Mouse (Mus musculus) 416B (cell line): ENCODE measurements around the gene Eif1b.
"Not testable (repeated sequence)": the region's sequence is repeated elsewhere in the genome, so short reads cannot be mapped to it uniquely, and the experiment has no call there.

Source experiments
- DNase-seq: peaks from one replicate; pipeline ENCODE4 v3.0.0; 2011; ENCODE audit warnings: low read depth

Eif1b gene

GRCm38 (mm10) chr9:120521161-120521560, 29.1 kb downstream of the Eif1b start:
- DNase-seq, result peak; percentile 75

GRCm38 (mm10) chr9:120527270-120527669, 35.2 kb downstream of the Eif1b start:
- DNase-seq, result no peak

GRCm38 (mm10) chr9:120527919-120528318, 35.9 kb downstream of the Eif1b start:
- DNase-seq, result no peak

- DNase-seq, result peak; percentile 51
These were observed 36.9 kb downstream of the Eif1b start for GRCm38 (mm10) chr9:120528815-120529510.

- DNase-seq, result no peak
These were observed 38.4 kb downstream of the Eif1b start for GRCm38 (mm10) chr9:120530471-120530870.

GRCm38 (mm10) chr9:120532062-120532461, 40.0 kb downstream of the Eif1b start:
- DNase-seq, result no peak

- DNase-seq, result peak; percentile 19
These were observed 40.7 kb downstream of the Eif1b start for GRCm38 (mm10) chr9:120532691-120533090.

- not testable (repeated sequence) for DNase-seq
These were observed 41.5 kb downstream of the Eif1b start for GRCm38 (mm10) chr9:120533446-120533950.

- no peak for DNase-seq
These were observed 47.7 kb downstream of the Eif1b start, which contains the start of gene Entpd3 for GRCm38 (mm10) chr9:120539662-120540251. Entpd3 (plus strand) TSS chr9:120539818.

- no peak for DNase-seq
These were observed 49.4 kb downstream of the Eif1b start for GRCm38 (mm10) chr9:120541411-120541810.

GRCm38 (mm10) chr9:120542241-120542640, 50.2 kb downstream of the Eif1b start:
- no peak for DNase-seq
